Mouse (Mus musculus) kidney, adult 2 months (tissue): ENCODE measurements around the gene Csf2ra. TPM values are rescaled to one million over a fixed set of nuclear protein-coding genes. Genes with fewer than 3 reads are reported as not detected.
"Not testable (repeated sequence)": the region's sequence is repeated elsewhere in the genome, so short reads cannot be mapped to it uniquely, and the experiment has no call there.

Experiments
- DNase-seq: peaks from one replicate; pipeline ENCODE4 v3.0.0; 2021
- H3K27ac ChIP-seq: fragments of 200-500 bp; 2 replicates; pipeline ENCODE4 v1.5.1; 2012; ENCODE audit warnings: low read depth, low read length, control low read depth, inconsistent platforms; ENCODE audit not compliant: insufficient read depth
- H3K27me3 ChIP-seq: fragments of 200-500 bp; replicated peaks from 2 replicates; pipeline ENCODE4 v1.6.1; 2012; ENCODE audit warnings: mild to moderate bottlenecking, moderate library complexity, low read length, inconsistent platforms; ENCODE audit not compliant: control insufficient read depth, insufficient read depth
- H3K36me3 ChIP-seq: fragments of 200-500 bp; 2 replicates; pipeline ENCODE4 v1.6.1; 2012; ENCODE audit warnings: mild to moderate bottlenecking, moderate library complexity, low read length, inconsistent platforms; ENCODE audit not compliant: control insufficient read depth, insufficient read depth
- H3K4me1 ChIP-seq: fragments of 200-500 bp; 2 replicates; pipeline ENCODE4 v1.6.1; 2011; ENCODE audit warnings: low read length; ENCODE audit not compliant: control insufficient read depth, insufficient read depth
- H3K4me3 ChIP-seq: fragments of 200-500 bp; 2 replicates; pipeline ENCODE4 v1.5.1; 2011; ENCODE audit warnings: mild to moderate bottlenecking, low read depth, low read length, control low read depth; ENCODE audit not compliant: insufficient read depth
- CTCF ChIP-seq: fragments of 200-500 bp; conservative IDR thresholded peaks from 2 replicates; pipeline ENCODE4 v1.5.1; 2011; ENCODE audit warnings: low read depth, mild to moderate bottlenecking, control low read depth, low read length, moderate library complexity, mixed read lengths; ENCODE audit not compliant: insufficient read depth, insufficient read length
- POLR2A ChIP-seq: fragments of 200-500 bp; IDR thresholded peaks from one replicate; pipeline ENCODE4 v1.6.1; 2011; ENCODE audit warnings: low read depth, low read length, control low read depth
- WGBS: fragments of 180-500 bp; shearing (Covaris S2); methylation state at CpG from one replicate; pipeline ENCODE4 v1.1.7; 2018; 5-methylcytosine and 5-hydroxymethylcytosine counted together
- polyA plus RNA-seq: library from polyadenylated mRNA; depleted of rRNA; stranded (reverse); fragments of >200 nt; gene quantifications from 2 replicates; pipeline ENCODE4 v1.2.3, GENCODE M21; 2012

Csf2ra gene
- polyA plus RNA-seq, 1 experiment: 63.7 TPM

DNA sequence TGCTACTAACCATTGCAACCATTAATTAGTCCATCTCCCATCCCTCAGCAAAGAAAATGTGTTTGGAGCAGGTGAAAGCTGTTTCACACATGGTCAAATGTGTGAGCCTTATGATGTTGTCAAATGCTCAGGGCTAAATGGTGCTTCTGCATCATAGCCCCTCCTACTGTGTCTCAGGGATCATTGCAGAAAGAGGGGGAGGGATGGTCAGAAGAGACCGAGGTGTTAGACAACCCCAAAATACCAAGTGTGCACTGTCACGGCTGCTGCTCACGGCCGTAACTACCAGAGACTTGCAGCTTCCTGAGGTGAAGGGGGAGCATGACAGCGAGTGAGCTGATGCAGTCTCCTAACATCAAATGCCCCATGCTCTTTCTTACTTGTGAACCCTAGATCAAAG is 6.3 kb upstream of the Csf2ra start:
- H3K4me1 ChIP-seq: no peaks in the 10 kb centered on the region
- H3K36me3 ChIP-seq: no peaks in the 10 kb centered on the region
- H3K27ac ChIP-seq: no peak overlapping the region
- no peaks in the 10 kb centered on the region for H3K27me3 ChIP-seq
- WGBS: 25% methylated on average over 5 of the region's 5 CpGs
- no peak overlapping the region for H3K4me3 ChIP-seq
- no peak for TF ChIP-seq POLR2A
- TF ChIP-seq CTCF: no peak
- DNase-seq: no peak

DNA sequence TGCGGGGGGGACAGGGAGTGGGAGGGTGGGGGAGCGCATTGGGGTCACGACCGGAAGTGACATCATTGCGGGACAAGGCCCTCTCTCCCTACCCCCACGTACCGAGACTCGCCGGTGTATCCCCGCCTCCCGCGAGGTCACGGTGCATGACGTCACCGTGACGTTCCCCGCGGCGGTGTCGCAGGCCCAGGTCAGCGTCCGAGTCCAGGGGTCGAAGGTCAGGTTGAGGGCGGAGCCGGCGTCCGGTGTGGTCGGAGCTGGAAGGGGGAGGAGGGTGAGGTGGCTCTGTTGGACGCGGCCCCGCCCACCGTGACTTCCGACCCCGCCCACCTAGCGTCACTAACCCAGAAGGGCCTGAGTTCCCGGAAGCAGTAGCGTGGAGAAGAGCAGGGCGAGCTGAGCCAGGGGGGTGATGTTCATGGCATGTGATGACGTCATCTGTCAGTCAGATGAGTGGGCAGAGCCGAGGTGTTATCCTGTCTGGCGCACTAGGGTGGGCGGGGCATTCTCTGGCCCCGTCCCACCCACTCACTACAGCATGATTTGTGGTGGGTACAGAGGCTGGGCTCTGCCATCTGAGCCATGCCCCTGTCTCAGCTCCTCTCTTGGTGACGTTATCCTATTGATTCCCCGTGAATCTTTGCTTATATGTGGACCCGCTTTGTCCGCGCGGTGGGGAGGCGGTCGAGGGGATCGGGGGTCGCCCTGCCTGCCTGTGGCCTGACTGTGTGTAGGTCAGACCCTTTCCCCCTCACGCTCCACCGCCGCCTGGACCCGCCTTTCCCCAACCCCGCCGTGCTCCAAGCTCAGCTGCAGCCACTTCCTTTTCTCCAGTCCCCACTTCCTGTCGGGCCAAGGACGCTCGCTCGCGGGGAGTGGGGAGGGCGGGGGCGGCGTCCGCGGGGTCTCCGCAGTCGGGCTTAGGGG is 1.0 kb downstream of the Csf2ra start:
- WGBS: 3% methylated on average over 71 of the region's 71 CpGs
- Histone ChIP-seq H3K4me1 (no peaks in the 10 kb centered on the region), H3K4me3 (peak overlapping the region; percentile 71), H3K36me3 (no peaks in the 10 kb centered on the region), H3K27me3 (no peaks in the 10 kb centered on the region), H3K27ac (no peak overlapping the region)
- TF ChIP-seq POLR2A (no peak), CTCF (no peak)
- peak; percentile 78 for DNase-seq

- Histone ChIP-seq H3K4me1 (no peaks in the 10 kb centered on the region), H3K4me3 (peak overlapping the region; percentile 71), H3K27ac (peak overlapping the region; percentile 27; the same call in 1 of the 2 replicates), H3K27me3 (no peaks in the 10 kb centered on the region), H3K36me3 (no peaks in the 10 kb centered on the region)
- TF ChIP-seq POLR2A (no peak), CTCF (no peak)
- DNase-seq: peak; percentile 63
- WGBS: 2% methylated on average over 71 of the region's 71 CpGs
Measured at GRCm38 (mm10) chr19:61226401-61226927, 1.8 kb downstream of the Csf2ra start.

- TF ChIP-seq POLR2A: no peak
- TF ChIP-seq CTCF: no peak
- 13% methylated on average over 70 of the region's 70 CpGs for WGBS
- H3K27me3 ChIP-seq: no peaks in the 10 kb centered on the region
- peak overlapping the region; percentile 27; the same call in 1 of the 2 replicates for H3K27ac ChIP-seq
- H3K4me3 ChIP-seq: peak overlapping the region; percentile 71
- H3K4me1 ChIP-seq: no peaks in the 10 kb centered on the region
- H3K36me3 ChIP-seq: no peaks in the 10 kb centered on the region
- DNase-seq: peak; percentile 57
Measured at GRCm38 (mm10) chr19:61225526-61226400, 2.5 kb downstream of the Csf2ra start.

GRCm38 (mm10) chr19:61224678-61225525 is 3.3 kb downstream of the Csf2ra start:
- TF ChIP-seq POLR2A (no peak), CTCF (no peak)
- Histone ChIP-seq H3K4me3 (peak overlapping the region; percentile 71; the same call in 1 of the 2 replicates), H3K27ac (no peak overlapping the region), H3K27me3 (no peaks in the 10 kb centered on the region), H3K36me3 (no peaks in the 10 kb centered on the region), H3K4me1 (no peaks in the 10 kb centered on the region)
- DNase-seq: no peak
- WGBS: 38% methylated on average over 53 of the region's 53 CpGs

DNA sequence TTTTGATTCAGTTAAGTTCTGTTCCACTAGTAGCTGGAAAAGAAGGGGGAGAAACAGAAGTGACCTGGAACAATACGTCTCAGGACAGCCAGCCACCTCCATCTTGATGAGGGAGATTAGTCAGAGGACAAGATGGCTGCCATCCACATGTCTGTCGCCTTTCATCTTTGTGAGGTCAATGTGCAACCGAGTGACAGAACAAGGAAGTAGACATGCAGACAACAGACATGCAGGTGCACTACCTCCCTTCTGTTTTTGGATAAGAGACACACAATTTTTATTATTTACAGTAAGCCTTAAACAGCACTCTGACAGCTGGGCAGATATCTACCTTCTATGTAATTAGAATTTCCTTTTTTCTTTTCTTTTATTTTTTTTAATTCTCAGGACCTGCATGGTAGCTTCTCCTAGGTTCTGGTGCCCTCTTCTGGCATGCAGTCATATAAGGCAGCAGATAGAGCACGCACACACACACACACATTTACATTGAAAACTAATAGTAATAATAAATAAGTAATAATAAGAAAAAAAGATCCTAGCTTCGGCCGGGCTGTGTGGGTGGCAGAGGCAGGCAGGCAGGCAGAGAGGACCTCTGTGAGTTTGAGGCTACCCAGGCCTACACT is 4.4 kb downstream of the Csf2ra start:
- Histone ChIP-seq H3K4me3 (no peak overlapping the region), H3K27ac (no peak overlapping the region), H3K4me1 (no peaks in the 10 kb centered on the region), H3K27me3 (no peaks in the 10 kb centered on the region), H3K36me3 (no peaks in the 10 kb centered on the region)
- no peak for DNase-seq
- WGBS: 89% methylated on average over 6 of the region's 6 CpGs
- TF ChIP-seq POLR2A (no peak), CTCF (0 out of 2 replicates have a peak, but pooled peaks have one; percentile 17)

DNA sequence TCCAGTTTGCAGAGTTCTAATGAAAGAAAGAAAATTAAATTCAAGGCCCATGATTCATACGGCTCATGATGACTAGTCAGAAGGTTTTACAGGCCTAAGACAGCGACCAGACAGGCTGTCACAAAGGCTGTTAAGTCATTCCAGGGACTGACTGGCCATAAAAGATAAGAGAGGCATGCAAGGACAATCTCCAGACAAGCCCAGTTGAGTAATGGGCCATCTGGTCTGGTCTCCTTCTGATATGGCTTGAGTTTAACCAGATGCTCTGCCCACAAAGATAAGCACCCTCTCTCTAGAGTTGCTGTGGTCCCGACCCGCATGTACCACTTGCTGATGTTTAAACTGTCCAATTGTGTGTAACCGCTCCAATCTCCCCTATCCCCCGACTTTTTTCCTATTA is 20.7 kb downstream of the Csf2ra start:
- not testable (repeated sequence) for H3K27ac ChIP-seq, H3K4me3 ChIP-seq, H3K27me3 ChIP-seq, DNase-seq, H3K36me3 ChIP-seq, H3K4me1 ChIP-seq
- WGBS: 81% methylated on average over 6 of the region's 6 CpGs
